Mouse (Mus musculus): ENCODE measurements around the gene Tuba1a. TPM values are rescaled to one million over a fixed set of nuclear protein-coding genes. Genes with fewer than 3 reads are reported as not detected.
A peak's percentile ranks its signal among the peaks of the same experiment; 100 is the strongest.
"Not testable (repeated sequence)": the region's sequence is repeated elsewhere in the genome, so short reads cannot be mapped to it uniquely, and the experiment has no call there.

The Tuba1a gene
- polyA plus RNA-seq, 1 experiment from 2014 or later = 1,543 TPM

GRCm38 (mm10) chr15:98984681-98985080, 31.2 kb upstream of the Tuba1a start:
- Histone ChIP-seq H3K4me3 (replicated peaks) (peak overlapping the region; percentile 44; the same call in 1 of the 2 replicates), H3K4me2 (replicated peaks) (peak overlapping the region; percentile 52; the same call in 1 of the 2 replicates)
- ATAC-seq (ENCODE audit: insufficient number of reproducible peaks, low FRiP score, low TSS enrichment, low read depth) = no peak

GRCm38 (mm10) chr15:98983431-98984081, 30.1 kb upstream of the Tuba1a start:
- H3K9me3 ChIP-seq (replicated peaks) = no peaks in the 10 kb centered on the region
- no peak overlapping the region for H3K4me2 ChIP-seq (replicated peaks)
- H3K36me3 ChIP-seq = no peaks in the 10 kb centered on the region
- H3K27ac ChIP-seq (replicated peaks) = 0 out of 2 replicates have a peak overlapping the region, but pooled peaks have one; percentile 23
- WGBS = 44% methylated on average over 16 of the region's 16 CpGs
- no peak for ATAC-seq (ENCODE audit: insufficient number of reproducible peaks, low FRiP score, low TSS enrichment, low read depth)
- no peak overlapping the region for H3K9ac ChIP-seq
- H3K4me3 ChIP-seq (replicated peaks) = no peak overlapping the region
- H3K4me1 ChIP-seq = peaks cover 42% of the 10 kb centered on the region
- H3K27me3 ChIP-seq = no peaks in the 10 kb centered on the region

More at GRCm38 (mm10) chr15:98984681-98985080, 31.2 kb upstream of the Tuba1a start:
- H3K27me3 ChIP-seq = no peaks in the 10 kb centered on the region
- H3K36me3 ChIP-seq = no peaks in the 10 kb centered on the region
- peaks cover 42% of the 10 kb centered on the region for H3K4me1 ChIP-seq
- 58% methylated on average over 6 of the region's 6 CpGs for WGBS
- H3K9me3 ChIP-seq (replicated peaks) = no peaks in the 10 kb centered on the region
- no peak overlapping the region for H3K9ac ChIP-seq
- H3K27ac ChIP-seq (replicated peaks) = peak overlapping the region; percentile 95

- ATAC-seq (ENCODE audit: insufficient number of reproducible peaks, low FRiP score, low TSS enrichment, low read depth) = no peak
- Histone ChIP-seq H3K27me3 (no peaks in the 10 kb centered on the region), H3K27ac (replicated peaks) (no peak overlapping the region), H3K36me3 (no peaks in the 10 kb centered on the region), H3K9ac (no peak overlapping the region), H3K4me1 (peaks cover 42% of the 10 kb centered on the region), H3K4me3 (replicated peaks) (no peak overlapping the region), H3K4me2 (replicated peaks) (no peak overlapping the region), H3K9me3 (replicated peaks) (no peaks in the 10 kb centered on the region)
- 75% methylated on average over 6 of the region's 6 CpGs for WGBS
Observed at GRCm38 (mm10) chr15:98982100-98982499, 28.6 kb upstream of the Tuba1a start.

GRCm38 (mm10) chr15:98980012-98980614, 26.6 kb upstream of the Tuba1a start:
- 0 out of 2 replicates have a peak overlapping the region, but pooled peaks have one; percentile 39 for H3K27ac ChIP-seq (replicated peaks)
- H3K27me3 ChIP-seq = no peaks in the 10 kb centered on the region
- H3K4me1 ChIP-seq = peaks cover 28% of the 10 kb centered on the region
- 41% methylated on average over 7 of the region's 7 CpGs for WGBS
- no peak for ATAC-seq (ENCODE audit: insufficient number of reproducible peaks, low FRiP score, low TSS enrichment, low read depth)
- H3K4me2 ChIP-seq (replicated peaks) = no peak overlapping the region
- H3K9ac ChIP-seq = no peak overlapping the region
- H3K36me3 ChIP-seq = no peaks in the 10 kb centered on the region
- H3K9me3 ChIP-seq (replicated peaks) = no peaks in the 10 kb centered on the region
- H3K4me3 ChIP-seq (replicated peaks) = no peak overlapping the region

- H3K9ac ChIP-seq = no peak overlapping the region
- no peaks in the 10 kb centered on the region for H3K36me3 ChIP-seq
- H3K4me1 ChIP-seq = peaks cover 21% of the 10 kb centered on the region
- peak overlapping the region; percentile 79; the same call in 1 of the 2 replicates for H3K27ac ChIP-seq (replicated peaks)
- no peaks in the 10 kb centered on the region for H3K9me3 ChIP-seq (replicated peaks)
- no peak overlapping the region for H3K4me3 ChIP-seq (replicated peaks)
- no peak for ATAC-seq (ENCODE audit: insufficient number of reproducible peaks, low FRiP score, low TSS enrichment, low read depth)
- H3K27me3 ChIP-seq = no peaks in the 10 kb centered on the region
- H3K4me2 ChIP-seq (replicated peaks) = no peak overlapping the region
- 47% methylated on average over 20 of the region's 20 CpGs for WGBS
Observed at GRCm38 (mm10) chr15:98978409-98979172, 25.1 kb upstream of the Tuba1a start.

GRCm38 (mm10) chr15:98977759-98978408, 24.4 kb upstream of the Tuba1a start:
- Histone ChIP-seq H3K4me3 (replicated peaks) (peak overlapping the region; percentile 10; the same call in 1 of the 2 replicates), H3K4me1 (peaks cover 26% of the 10 kb centered on the region), H3K9me3 (replicated peaks) (no peaks in the 10 kb centered on the region), H3K9ac (no peak overlapping the region), H3K36me3 (no peaks in the 10 kb centered on the region), H3K4me2 (replicated peaks) (peak overlapping the region; percentile 19; the same call in 1 of the 2 replicates), H3K27ac (replicated peaks) (peak overlapping the region; percentile 79), H3K27me3 (no peaks in the 10 kb centered on the region)
- WGBS = 47% methylated on average over 14 of the region's 14 CpGs
- ATAC-seq (ENCODE audit: insufficient number of reproducible peaks, low FRiP score, low TSS enrichment, low read depth) = peak; percentile 29; the same call in 1 of the 2 replicates

- ATAC-seq (ENCODE audit: insufficient number of reproducible peaks, low FRiP score, low TSS enrichment, low read depth) = no peak
- no peaks in the 10 kb centered on the region for H3K27me3 ChIP-seq
- H3K27ac ChIP-seq (replicated peaks) = peak overlapping the region; percentile 79
- H3K36me3 ChIP-seq = no peaks in the 10 kb centered on the region
- H3K9ac ChIP-seq = no peak overlapping the region
- 60% methylated on average over 21 of the region's 21 CpGs for WGBS
- no peak overlapping the region for H3K4me3 ChIP-seq (replicated peaks)
- H3K9me3 ChIP-seq (replicated peaks) = no peaks in the 10 kb centered on the region
- H3K4me2 ChIP-seq (replicated peaks) = peak overlapping the region; percentile 19; the same call in 1 of the 2 replicates
- peaks cover 26% of the 10 kb centered on the region for H3K4me1 ChIP-seq
Observed at GRCm38 (mm10) chr15:98976763-98977758, 23.6 kb upstream of the Tuba1a start.

GRCm38 (mm10) chr15:98973015-98973614, 19.6 kb upstream of the Tuba1a start:
- 71% methylated on average over 9 of the region's 9 CpGs for WGBS
- Histone ChIP-seq H3K9me3 (replicated peaks) (no peaks in the 10 kb centered on the region), H3K36me3 (no peaks in the 10 kb centered on the region), H3K9ac (no peak overlapping the region), H3K4me2 (replicated peaks) (no peak overlapping the region), H3K27ac (replicated peaks) (0 out of 2 replicates have a peak overlapping the region, but pooled peaks have one; percentile 34), H3K4me1 (peaks cover 46% of the 10 kb centered on the region), H3K27me3 (no peaks in the 10 kb centered on the region), H3K4me3 (replicated peaks) (no peak overlapping the region)
- no peak for ATAC-seq (ENCODE audit: insufficient number of reproducible peaks, low FRiP score, low TSS enrichment, low read depth)

GRCm38 (mm10) chr15:98971576-98972320, 18.2 kb upstream of the Tuba1a start:
- not testable (repeated sequence) for ATAC-seq (ENCODE audit: insufficient number of reproducible peaks, low FRiP score, low TSS enrichment, low read depth)

More at GRCm38 (mm10) chr15:98971576-98972320, 18.2 kb upstream of the Tuba1a start:
- H3K4me2 ChIP-seq (replicated peaks); H3K36me3 ChIP-seq; H3K9me3 ChIP-seq (replicated peaks); H3K4me3 ChIP-seq (replicated peaks); H3K27me3 ChIP-seq; H3K27ac ChIP-seq (replicated peaks); H3K9ac ChIP-seq: not testable (repeated sequence)
- peaks cover 33% of the 10 kb centered on the region for H3K4me1 ChIP-seq
- 61% methylated on average over 15 of the region's 15 CpGs for WGBS
